Mouse (Mus musculus) T-helper 2 cell (primary cell): ENCODE measurements around the gene Mthfd1l.
"Not testable (repeated sequence)": the region's sequence is repeated elsewhere in the genome, so short reads cannot be mapped to it uniquely, and the experiment has no call there.

Experiments used
- in situ Hi-C: fragments of 300-600 bp; cut with MboI, MseI; formaldehyde crosslinking; loops from one replicate; pipeline ENCODE4 v1.15.1; 2025; ENCODE audit warnings: high pct_unique_total_duplicates

The Mthfd1l gene

GRCm38 (mm10) chr10:4037066-4037465, 64.1 kb downstream of the Mthfd1l start:
- in situ Hi-C loops, result no loop called here

DNA sequence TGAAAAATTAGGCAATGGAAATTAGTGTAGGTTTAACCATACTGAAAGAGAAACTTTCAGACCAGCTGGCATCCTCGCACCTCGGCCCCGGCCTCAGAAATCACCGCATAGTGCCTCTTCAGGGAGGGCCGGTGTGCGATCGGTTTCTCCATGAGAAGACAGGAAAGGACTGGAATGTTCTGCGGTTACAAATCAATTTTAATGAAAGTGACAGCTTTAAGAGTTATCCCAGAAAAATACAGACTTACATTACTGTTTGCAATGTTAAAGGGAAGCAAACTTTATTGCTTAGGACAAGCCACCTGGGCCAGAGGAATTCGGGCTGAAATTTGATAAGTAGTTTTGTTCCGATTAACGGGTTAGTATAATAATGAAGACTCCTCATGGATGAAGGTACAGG, 65.7 kb downstream of the Mthfd1l start:
- in situ Hi-C loops, result no loop called here

- in situ Hi-C loops, result no loop called here
Observed at GRCm38 (mm10) chr10:4041691-4042090, 68.8 kb downstream of the Mthfd1l start.

DNA sequence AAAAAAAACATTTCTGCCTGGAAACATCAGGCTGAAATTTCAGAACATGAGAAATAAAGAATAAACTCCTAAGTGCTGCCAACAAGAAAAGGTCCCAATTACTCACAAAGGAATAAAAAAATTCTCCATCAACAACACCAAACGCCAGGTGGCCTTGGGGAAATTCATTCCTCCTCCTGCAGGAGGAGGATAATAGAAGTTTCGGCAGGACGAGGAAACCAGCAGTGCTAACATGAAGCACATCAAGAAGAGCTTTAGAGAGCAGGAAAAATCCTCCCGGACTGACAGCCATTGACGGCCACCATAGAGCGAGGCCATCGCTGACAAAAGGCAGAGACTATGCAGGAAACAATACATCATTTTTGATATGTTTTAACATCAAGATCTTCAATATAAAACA, 71.5 kb downstream of the Mthfd1l start:
- in situ Hi-C loops, result no loop called here

DNA sequence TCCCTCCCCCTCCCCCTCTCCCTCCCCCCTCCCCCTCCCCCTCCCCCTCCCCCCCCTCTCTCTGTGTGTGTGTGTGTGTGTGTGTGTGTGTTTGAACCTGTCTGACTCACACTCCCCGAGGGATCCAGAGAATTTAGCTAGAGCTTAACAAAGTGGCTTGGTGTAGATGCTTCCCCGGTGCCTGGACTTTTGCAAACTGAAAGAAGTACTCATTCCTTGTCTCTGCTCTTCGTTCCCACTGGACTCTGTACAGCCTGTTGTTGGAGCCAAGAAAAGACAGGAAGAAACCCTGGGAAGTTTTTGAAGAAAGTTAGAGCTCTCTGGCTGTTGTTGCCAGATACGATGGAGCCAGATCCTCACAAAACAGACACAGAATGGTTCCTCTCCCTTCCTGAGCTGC, 73.6 kb downstream of the Mthfd1l start:
- in situ Hi-C loops, result no loop called here

DNA sequence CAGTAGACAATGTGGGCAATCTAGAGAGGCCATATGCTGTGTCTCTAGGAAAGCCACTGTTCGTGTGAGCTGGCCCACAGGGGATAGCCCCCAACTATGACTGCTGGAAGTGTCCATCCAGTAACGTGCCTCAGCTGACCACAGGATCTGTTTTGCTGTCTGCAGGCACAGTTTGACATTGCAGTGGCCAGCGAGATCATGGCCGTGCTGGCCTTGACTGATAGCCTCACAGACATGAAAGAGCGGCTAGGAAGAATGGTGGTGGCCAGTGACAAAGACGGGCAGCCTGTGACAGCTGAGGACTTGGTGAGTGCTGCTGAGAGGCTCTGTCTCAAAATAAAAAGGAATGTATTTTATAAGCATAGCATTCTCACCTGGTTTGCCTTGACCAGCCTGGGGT, 74.7 kb downstream of the Mthfd1l start:
- in situ Hi-C loops, result no loop called here

DNA sequence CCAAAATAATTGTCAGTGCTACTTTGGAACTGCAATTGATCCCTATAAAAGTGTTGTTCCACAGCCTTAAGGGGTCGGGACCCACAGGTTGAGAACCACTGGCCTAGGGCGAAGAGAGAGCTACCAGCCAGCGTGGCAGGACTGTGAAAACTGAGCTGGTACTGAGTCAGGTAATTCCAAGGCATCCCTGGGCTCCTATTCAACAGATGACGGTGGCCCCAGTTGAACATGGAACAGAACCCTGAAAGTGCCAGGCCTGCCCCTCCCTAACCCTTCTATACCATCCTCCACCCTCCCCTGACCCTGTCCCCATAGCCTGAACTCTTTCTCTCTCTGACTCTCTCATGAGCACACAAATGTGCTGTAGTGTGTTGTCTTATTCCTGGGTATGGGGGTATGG, 77.3 kb downstream of the Mthfd1l start:
- in situ Hi-C loops, result no loop called here

GRCm38 (mm10) chr10:4052711-4053110, 79.8 kb downstream of the Mthfd1l start:
- in situ Hi-C loops, result no loop called here

GRCm38 (mm10) chr10:4053278-4054061, 80.6 kb downstream of the Mthfd1l start:
- in situ Hi-C loops, result no loop called here

- in situ Hi-C loops, result no loop called here
Observed at GRCm38 (mm10) chr10:4054589-4054988, 81.7 kb downstream of the Mthfd1l start.

DNA sequence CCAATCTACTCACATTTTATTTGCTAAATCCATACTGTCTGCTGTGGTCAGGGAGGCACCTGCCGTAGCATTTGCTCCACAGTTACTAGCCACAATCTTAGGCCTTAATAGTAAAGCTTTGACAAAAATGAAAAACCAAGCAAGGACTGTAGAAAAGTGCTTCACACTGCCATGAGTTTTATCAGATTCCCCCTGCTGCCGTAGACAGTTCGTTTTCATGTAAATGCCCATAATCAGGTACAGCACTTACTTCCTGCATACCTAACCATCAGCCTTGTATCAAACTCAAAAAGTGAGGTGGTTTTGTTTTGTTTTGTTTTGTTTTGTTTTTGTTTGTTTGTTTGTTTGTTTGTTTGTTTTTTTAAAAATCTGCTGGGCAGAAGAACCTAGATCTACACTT, 84.5 kb downstream of the Mthfd1l start:
- in situ Hi-C loops, result no loop called here

- in situ Hi-C loops, result no loop called here
Observed at GRCm38 (mm10) chr10:4057832-4058231, 84.9 kb downstream of the Mthfd1l start.

- in situ Hi-C loops, result no loop called here
Observed at GRCm38 (mm10) chr10:4061071-4061987, 88.4 kb downstream of the Mthfd1l start.

DNA sequence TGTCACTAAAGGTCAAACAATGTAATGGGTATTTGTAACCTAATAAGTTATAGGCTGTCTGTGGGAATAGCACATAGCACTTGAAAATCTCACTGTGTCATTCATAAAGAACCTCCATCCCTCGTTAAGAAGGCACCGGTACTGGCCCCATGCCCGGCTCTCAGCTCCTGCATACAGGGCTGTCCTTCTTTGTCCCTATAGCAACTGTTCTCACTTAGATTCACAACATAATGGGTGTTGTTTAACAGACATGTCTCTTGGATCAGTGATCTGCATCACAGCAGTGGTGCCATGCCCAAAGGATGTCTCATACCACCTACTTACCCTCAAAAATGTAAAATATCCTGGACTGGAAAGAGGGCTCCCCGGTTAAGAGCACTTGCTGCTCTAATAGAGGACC, 90.6 kb downstream of the Mthfd1l start:
- in situ Hi-C loops, result no loop called here

GRCm38 (mm10) chr10:4065295-4066084, 92.6 kb downstream of the Mthfd1l start:
- in situ Hi-C loops, result no loop called here

GRCm38 (mm10) chr10:4069258-4069826, 96.4 kb downstream of the Mthfd1l start:
- in situ Hi-C loops, result no loop called here

- in situ Hi-C loops, result no loop called here
Observed at GRCm38 (mm10) chr10:4070061-4070460, 97.1 kb downstream of the Mthfd1l start.

- in situ Hi-C loops, result no loop called here
Observed at GRCm38 (mm10) chr10:4071069-4071844, 98.3 kb downstream of the Mthfd1l start.

DNA sequence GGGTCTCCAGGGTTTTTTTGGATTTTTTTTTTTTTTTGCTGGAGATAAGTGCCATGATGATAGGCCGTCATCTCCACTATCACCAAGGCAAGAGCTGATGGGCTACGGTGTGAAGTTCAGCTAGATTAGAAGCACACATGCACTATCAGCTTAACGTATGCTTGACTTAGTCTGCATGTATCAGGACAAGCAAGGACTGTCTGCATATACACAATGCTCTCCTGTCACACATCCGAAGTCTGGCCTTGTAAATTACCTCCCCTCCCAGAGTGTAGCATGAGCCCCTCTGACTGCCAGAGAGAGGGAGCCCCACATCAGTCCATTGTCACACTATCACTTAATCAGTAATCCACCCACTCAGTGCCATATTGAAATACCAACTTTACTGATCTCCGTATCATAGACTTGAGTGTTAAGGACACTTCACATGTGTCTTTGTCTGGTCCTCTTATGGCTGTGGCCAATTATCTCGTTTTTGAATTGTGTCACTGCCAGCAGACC, 99.0 kb downstream of the Mthfd1l start:
- in situ Hi-C loops, result no loop called here

- in situ Hi-C loops, result not testable (repeated sequence)
Observed at GRCm38 (mm10) chr10:4072491-4072890, 99.6 kb downstream of the Mthfd1l start.
